Mouse (Mus musculus): ENCODE measurements around the gene Aurkb. TPM values are rescaled to one million over a fixed set of nuclear protein-coding genes. Genes with fewer than 3 reads are reported as not detected.
"Not testable (repeated sequence)": the region's sequence is repeated elsewhere in the genome, so short reads cannot be mapped to it uniquely, and the experiment has no call there.

Gene Aurkb
- polyA plus RNA-seq, 1 experiment from 2014 or later, result 154 TPM

DNA sequence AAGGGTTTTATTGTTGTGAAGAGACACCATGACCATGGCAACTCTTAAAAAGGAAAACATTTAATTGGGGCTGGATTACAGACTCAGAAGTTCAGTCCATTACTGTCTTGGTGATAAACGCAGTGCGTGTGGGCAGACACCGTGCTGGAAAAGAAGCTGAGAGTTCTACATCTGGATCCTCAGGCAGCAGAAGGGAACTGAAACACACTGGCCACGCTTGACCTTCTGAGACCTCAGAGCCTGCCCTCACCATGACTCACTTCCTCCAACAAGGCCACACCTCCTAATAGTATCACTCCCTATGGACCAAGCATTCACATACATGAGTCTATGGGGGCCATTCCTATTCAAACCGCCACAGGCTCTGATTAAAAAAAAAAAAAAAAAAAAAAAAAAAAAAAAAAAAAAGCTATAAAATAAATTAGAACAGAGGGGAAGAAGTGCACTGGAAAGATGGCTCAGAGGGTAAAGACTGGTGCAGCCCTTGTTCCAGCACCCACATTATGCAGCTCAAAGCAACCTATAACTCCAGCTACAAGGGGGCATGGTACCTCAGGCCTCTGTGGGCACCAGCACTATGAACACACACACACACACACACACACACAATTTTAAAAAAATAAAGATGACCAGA lies 33.5 kb downstream of the Aurkb start:
- DNase-seq (ENCODE audit: low spot score), result no peak

DNA sequence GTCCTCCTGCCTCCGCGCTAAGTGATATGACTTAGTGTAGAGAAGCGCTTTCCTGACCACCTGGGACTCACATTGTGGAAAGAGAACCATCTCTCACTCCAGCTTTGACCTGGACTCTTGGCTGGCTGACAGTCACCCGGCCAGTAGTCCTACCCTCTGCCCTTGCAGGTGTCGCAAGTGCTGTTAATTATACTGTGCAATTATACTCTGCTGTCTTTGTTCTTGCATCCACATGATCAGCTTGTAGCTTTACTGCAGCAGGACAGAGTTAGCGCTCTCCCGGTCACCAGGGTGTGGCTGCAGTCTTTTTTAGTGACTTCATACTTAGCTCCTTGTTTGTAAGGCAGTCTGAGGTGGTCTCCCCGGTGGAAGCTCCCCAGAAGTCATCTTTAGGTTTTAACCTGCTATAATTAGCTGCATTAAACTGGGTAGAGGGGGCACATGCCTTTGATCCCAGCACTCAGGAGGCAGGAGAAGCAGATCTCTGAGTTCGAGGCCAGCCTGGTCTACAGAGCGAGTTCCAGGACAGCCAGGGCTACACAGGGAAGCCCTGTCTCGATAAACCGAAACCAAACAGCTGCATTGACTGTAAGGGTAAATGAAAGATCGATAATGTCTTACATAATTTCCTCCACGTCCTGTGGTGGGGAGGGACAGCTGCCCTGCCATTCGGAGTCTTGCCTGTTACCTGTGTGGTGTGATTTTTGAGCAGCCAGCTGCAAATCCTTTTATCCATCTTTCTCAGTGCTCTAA lies 34.8 kb downstream of the Aurkb start:
- DNase-seq (ENCODE audit: low spot score), result no peak

DNA sequence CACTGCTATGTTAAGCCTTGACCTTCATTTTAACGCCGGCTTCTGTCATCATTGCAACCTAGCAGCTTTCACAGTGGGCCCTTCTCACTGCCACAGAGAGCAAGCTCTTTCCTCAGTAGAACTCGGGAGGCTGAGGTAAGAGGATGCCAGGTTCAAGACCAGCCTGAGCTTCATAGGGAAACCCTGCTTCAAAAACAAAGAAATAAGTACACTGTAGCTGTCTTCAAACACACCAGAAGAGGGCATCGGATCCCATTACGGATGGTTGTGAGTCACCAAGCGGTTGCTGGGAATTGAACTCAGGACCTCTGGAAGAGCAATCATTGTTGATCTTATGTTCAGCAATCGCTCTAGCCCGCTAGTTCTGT lies 35.4 kb downstream of the Aurkb start:
- no peak for DNase-seq (ENCODE audit: low spot score)

DNA sequence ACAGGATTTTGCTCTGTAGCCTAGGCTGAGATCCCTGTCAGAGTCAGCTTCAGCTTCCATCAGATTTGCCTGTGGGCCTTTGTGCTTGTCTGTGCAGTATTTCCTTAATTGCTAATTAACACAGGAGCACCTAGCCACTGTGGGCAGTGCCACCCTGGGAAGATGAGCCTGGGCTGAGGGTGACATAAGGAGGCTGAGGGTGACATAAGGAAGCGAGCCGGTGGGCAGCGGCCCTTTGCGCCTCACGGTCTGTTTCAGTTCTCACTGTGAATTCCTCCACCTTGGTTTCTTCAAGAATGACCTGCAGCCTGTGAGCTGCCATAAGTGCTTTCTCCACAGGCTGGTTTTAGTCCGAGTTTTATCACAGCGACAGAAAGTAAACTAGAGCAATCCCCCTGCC lies 36.2 kb downstream of the Aurkb start:
- DNase-seq (ENCODE audit: low spot score), result no peak

DNA sequence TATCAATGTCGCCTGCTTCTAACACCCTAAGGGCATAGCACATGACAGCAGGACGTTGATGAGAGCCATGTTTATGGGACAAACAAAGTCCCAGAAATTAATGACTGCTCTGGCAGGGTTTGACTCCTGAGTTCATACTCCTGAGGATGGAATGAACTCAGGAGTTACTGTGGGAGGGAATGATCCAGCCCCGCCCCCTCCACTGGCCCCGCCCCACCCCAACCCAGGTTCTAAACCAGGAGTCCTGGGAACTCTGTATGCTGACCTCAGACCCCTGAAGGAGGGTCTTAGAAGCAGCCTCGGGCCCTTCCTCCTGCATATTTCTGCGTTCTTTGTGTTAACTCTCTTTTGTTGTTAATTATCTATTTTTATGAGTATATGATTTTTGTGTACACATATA lies 40.2 kb downstream of the Aurkb start:
- no peak for DNase-seq (ENCODE audit: low spot score)

DNA sequence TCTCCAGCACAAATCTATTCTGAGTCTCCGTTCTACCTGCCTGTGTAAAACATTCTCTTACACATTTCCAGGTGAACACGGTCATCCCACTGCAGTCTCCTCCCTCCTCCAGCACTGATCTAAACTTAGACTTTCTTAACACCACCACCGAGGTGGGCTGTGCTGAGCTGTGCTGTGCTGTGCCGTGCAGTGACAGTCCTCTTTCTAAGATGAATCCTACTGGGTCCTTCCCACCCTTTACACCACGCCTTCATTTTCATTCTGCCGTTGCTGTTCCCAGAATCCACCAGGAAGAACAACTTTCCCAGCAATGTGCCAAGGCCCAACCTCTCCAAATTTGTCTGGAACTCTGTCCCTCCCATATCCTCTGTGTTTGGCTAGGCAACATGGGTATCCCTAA lies 40.9 kb downstream of the Aurkb start:
- DNase-seq (ENCODE audit: low spot score), result no peak

DNA sequence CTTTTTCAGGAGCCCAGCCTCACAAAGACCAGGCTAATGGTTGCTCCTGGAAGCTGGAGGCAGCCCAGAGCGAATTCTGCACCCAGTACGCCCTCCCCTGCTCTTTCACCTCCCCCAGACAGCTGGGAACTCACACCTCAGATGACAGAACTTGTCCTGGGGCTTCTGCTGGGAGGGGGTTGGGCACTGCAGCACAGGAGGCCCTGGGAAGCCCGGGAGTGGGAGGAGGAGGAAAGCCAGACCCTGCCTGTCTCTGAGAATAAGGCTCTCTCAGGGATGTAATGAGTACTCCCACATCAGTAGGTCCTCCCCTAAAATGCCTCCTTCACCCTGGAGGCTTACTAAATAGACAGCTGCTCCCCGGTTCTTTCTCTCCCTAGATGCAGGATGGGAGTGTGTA lies 41.6 kb downstream of the Aurkb start:
- no peak for DNase-seq (ENCODE audit: low spot score)

DNA sequence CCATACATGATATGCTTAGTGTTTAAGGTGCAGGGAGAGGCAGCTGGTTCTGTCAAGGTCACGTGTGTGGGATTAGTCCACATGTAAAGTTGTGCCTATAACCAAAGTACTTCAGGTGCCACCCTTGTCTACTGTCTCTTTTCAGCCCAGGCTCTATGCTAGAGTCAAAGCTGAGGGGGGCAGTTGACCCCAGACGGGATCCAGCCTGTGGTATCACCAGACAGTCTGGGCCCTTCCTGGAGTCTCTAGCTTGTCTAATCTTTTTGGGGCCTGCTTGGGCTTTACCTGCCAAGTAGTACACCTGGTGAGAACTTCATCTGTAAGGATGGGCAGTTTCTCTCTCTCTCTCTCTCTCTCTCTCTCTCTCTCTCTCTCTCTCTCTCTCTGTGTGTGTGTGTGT lies 42.1 kb downstream of the Aurkb start:
- DNase-seq (ENCODE audit: low spot score), result no peak

DNA sequence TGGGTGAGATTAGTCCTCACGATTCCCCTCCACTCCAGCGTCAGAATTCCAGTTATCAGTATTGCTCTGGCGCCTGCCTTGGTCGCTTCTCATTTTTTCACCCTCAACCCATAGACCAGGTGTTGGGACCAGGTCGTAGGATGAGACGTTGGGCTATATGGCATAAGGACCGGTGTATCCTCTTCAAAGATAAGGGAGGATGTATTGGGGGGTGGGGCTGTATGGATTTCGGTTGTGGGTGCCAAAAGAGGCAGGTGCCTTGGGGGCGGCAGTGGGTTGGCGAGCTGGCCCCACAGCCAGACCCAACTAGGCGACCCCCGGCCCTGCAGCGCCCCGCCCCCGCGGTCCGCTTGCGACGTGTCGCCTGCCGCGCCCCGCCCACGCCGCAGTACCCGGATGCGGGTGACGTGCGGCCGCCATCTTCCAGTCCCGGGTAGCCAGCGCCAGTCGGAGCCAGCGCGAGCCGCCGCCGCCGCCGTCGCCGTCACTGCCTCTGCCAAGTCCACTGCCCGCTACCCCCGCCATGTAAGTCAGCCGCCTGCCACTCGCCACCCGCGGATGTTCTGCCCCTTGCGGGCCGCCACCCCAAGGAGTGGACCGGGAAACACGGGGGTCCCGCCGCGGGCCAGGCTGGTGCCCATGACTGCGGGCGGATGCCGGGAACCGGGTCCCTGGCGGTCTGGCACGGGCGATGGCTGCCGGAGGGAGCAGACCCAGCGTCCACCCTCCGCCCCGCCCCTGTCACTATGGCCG lies 42.8 kb downstream of the Aurkb start, which contains the start of gene Vamp2:
Gene Vamp2, plus strand, starts transcription at position 388 of the 753 bp plus-strand sequence.
- DNase-seq (ENCODE audit: low spot score), result peak; percentile 91

DNA sequence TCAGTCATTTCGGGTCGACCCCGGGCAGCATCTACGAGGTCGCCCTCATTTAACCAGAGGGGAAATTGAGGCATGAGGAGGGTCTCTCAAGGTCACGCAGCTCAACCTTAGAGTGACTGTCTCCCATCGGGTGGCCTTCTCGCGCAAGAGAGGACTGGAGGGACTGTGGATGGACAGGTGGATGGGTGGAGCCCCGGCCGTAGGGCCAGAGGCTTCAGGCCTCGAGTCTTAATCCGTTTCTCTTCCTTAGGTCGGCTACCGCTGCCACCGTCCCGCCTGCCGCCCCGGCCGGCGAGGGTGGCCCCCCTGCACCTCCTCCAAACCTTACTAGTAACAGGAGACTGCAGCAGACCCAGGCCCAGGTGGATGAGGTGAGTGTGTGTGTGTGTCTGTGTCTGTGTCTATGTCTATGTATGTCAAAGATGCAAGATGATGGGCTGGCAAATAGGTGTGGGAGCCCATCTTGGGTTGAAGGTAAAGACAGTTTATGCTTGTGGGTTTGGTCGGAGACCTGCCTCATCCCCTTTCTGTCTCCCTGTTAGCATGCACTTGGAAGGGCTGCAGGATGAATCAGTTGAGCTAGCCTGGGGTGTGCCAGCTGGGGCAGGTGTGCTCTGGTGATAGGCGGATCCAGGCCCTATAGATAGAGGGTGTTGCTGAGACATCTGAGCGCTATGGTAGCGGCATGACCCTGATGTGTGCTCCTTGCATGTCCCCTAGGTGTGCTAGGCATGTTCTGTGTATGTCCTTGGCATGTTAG lies 43.6 kb downstream of the Aurkb start:
- DNase-seq (ENCODE audit: low spot score), result no peak

DNA sequence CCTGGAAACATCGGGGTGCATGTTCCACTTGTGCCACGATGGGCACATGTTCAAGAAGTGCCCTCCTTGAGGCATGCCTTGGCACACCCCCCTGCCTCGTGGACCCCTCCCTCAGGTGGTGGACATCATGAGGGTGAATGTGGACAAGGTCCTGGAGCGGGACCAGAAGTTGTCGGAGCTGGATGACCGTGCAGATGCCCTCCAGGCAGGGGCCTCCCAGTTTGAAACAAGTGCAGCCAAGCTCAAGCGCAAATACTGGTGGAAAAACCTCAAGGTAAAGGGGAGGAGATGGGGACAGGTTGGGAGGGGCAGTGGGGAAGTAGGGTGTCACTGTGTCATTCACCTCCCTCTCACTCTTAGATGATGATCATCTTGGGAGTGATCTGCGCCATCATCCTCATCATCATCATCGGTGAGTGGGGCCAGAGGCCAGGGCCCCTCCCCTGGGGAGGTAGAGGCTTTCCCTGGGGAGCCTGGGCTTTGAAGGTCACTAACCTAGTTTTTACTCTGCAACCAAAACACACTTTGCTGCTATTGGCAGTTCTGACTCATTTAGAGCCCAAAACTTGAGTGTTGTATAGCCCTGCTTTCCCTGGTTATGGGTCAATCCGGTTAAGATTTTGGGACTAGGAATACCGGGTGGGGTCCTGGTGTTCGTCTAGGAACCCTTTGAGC lies 44.3 kb downstream of the Aurkb start:
- DNase-seq (ENCODE audit: low spot score), result no peak

DNA sequence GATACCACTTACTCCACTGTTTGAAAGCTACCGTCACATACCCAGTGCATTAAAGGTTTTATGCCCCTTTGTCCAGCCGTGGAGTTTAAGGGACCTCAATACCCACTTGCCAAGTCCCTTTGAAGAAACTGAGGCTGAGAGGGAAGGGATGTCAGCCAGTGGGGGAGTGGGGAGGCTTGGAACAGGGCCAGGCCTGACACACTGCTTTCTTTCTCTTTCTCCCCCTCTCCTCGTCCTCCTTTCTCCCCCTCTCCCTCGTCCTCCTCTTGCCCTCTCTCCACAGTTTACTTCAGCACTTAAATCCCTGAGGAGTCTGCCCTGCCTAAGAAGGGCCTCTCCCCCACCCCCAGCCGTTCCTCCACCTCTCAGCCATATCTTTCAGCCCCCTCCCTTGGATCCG lies 44.9 kb downstream of the Aurkb start:
- no peak for DNase-seq (ENCODE audit: low spot score)

DNA sequence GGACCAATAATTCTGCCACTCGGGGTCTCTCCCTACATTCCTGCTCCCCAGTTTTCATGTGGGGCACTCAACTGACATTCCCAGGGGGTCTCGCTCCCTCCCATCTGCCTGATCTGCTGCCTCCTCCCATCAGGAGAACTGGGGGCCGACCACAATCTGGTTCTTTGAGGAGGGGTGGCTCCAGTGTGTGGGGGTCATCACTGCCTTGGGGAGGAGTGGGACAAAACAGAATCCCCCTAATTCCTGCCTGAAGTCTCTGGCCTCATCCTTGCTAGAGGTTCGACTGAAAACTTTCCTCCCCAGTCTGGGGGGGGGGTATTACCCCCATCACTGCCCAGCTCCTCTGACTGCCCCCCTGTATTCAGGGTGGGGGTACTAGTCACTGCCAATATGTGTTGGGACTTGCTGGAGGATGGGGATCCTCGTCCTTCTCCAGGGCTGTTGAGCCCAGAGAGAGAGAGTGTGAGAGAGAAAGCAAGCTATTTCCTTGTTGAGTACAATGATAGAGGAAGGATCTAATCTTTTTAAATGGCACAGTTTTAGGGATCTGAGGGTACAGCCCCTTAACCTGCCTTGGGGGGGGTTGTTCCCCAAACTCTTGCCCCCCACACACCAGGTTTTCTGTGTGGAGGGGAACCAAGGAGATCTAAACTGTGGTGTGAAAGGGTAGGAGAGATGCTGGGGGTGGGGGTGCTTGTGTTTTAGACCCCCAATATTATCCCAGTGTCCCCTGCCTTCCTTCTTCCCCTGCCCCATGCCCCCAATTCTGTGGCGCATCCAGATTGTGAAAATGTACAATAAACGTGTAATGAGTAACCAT lies 46.3 kb downstream of the Aurkb start:
- DNase-seq (ENCODE audit: low spot score), result no peak

DNA sequence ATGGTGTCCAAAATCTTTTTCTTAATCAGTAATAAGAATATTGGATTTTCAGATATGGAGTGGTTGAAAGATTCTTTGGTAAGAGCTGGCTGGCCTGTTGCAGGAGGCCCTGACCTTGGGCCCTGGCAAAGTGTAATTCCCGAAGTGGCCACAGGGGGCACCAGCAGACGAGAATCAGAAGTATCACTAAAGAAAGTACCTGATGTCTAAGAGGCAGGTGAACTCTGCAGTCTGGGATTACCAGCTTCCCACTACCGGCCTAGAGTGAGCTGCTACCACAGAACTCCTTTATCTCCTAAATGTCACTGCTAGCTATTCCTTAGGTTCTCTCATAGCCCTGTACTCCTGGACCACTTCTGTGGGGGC lies 46.9 kb downstream of the Aurkb start:
- peak; percentile 82 for DNase-seq (ENCODE audit: low spot score)

DNA sequence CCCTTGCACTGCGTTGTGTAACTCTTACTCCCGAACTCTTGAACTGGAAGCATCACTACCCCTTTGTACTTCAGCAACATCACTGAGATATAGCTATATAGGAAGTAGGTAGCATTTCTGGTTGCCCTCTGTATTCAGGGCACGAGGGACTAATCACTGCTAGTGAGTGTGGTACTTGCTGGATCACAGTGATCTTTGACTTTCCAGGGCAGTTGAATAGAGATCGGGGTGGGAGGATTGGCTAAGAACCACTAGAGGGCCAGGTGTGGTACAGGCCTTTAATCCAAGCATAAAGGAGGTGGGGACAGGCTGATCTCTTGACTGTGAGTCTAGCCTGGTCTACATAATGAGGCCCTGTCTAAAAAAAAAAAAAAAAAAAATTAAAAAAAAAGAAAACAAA lies 47.4 kb downstream of the Aurkb start:
- DNase-seq (ENCODE audit: low spot score), result no peak

DNA sequence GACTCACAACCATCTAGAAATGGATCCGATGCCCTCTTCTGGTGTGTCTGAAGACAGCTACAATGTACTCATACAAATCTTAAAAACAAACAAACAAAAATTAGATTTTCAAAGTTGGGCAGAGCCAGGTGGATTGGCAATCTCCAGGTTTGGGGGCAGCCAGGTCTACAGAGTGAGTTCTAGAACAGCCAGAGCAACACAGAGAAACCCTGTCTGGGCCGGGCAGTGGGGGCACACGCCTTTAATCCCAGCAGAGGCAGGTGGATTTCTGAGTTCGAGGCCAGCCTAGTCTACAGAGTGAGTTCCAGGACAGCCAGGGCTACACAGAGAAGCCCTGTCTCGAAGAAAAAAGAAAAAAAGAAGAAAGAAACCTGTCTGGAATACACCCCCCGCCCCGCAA lies 48.4 kb downstream of the Aurkb start:
- DNase-seq (ENCODE audit: low spot score), result not testable (repeated sequence)

DNA sequence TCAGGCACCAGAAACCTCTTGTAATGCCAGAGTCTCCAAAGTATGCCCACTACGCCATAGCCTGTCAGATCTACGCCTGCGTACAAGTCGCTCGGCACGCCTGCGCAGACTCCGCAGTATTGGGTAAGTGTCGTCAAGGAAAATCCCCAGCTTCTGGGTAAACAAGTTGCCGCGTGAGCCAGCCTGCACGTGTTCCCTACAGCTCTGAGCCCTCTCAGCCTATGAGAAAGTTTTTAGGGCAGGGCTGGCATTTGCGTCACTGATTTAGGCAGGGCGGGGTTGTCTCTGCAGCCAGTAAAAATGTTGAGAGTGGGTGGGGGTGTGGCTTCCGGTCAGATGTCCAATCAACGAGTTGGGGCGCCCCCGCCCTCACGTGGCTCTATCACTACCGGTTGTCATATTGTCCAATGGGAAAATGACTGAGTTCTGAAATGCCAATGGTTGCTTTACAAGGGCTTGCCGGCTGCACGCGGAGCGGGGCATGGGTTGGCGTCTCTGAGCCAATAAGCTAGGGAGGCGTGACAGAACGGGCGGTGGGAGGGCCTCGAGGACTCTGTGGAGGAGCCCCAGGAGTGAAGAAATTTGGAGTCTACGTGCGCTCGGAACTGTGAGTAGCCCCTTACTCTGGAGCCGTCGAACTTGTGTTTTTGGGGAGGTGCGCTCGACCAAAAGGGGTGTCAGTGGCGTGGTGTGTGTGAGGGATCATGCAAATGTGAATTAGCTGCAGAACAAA lies 49.4 kb downstream of the Aurkb start, which contains the start of gene Per1:
Gene Per1, plus strand, starts transcription at position 521 of the 733 bp plus-strand sequence.
- peak; percentile 100 for DNase-seq (ENCODE audit: low spot score)

DNA sequence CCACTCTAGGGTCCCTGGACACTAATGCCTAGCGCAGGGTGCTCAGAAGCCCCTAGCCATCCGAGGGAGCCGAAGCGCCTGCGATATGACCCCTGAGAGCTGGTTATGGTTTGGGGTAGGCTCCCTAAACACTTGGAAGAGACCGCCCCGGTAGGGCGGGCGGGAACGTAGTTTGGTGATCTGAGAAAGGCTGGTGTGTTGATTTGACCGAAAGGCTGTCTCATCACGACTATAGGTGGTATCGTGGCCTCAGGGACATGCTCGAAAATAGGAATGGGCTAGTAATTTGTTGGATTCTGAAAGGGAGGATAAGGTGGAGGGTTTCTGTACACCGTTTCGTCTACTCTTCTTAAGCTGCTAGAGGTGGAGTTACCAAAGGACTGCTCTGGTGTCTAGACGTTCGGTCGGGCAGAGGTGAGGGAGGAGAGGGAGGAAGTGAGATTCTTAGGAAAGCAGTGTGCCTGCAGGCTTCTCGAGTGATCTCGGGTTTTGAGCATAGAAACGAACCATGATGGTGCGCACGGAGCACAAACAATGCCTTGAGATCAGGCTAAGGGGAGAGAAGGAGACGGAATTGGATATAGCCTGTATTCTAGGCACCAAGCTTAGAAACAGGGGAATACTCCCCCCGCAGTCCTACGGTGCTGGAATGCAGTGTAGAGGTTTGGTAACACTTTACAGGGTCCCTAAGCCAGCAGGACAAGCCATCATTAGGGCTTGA lies 50.2 kb downstream of the Aurkb start:
- peak; percentile 61 for DNase-seq (ENCODE audit: low spot score)
